In the genomic region with DNA sequence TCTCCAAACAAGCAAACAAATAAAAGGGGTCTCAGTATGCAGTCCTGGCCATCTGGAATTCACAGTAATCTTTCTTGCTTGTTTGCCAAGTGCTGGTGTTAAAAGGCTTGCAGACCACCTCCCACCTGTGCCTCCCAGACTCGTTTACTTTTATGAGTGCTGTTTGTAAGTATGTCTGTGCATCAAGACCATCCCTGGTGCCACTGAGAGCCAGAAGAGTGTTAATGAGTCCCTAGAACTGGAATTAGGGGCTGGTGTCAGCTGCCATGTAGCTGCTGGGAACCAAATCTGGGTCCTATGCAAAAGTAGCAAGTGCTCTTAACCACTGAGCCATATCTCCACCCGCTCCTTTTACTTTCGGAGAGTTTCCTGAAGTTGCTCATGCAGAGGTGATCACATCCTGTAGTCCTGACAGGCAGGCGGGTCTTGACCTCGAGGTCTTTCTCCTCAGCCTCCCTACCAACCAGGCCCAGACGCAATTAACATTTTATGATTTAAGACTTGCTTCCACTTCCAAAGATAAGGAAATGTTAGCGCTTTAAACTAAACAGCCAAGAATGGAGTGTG, we compare ENCODE assay signal across 8 mouse cellular contexts. TPM values are rescaled to one million over a fixed set of nuclear protein-coding genes. Genes with fewer than 3 reads are reported as not detected.
DNase-seq lines count a peak whose midpoint lies in the region; ATAC-seq and TF ChIP-seq lines count a peak whose summit lies in the region.

No protein-coding gene starts in this region.

- H3K9me3 ChIP-seq in kidney, embryonic 16.5 days (ENCODE audit: low read length), result no peaks in the 10 kb centered on the region
- H3K9me3 ChIP-seq in hindbrain, embryonic 13.5 days, result no peaks in the 10 kb centered on the region
- no peaks in the 10 kb centered on the region for H3K9me3 ChIP-seq in midbrain, embryonic 14.5 days (ENCODE audit: control insufficient read depth, low read length)

- peaks cover 42% of the 10 kb centered on the region for H3K36me3 ChIP-seq in kidney, embryonic 16.5 days (ENCODE audit: insufficient read depth, low read length)
- peaks cover 63% of the 10 kb centered on the region for H3K36me3 ChIP-seq in hindbrain, embryonic 13.5 days
- peaks cover 59% of the 10 kb centered on the region for H3K36me3 ChIP-seq in midbrain, embryonic 14.5 days (ENCODE audit: control insufficient read depth, insufficient read depth, low read length)

- no peak for DNase-seq in kidney, postnatal 36 days
- DNase-seq in midbrain, embryonic 14.5 days, result no peak
- no peak for DNase-seq in embryo, embryonic 10 days (ENCODE audit: low spot score)
- no peak for DNase-seq in yolk sac, embryonic 10.5 days (ENCODE audit: low spot score)
- no peak for DNase-seq in layer of hippocampus, adult 9-10 months (ENCODE audit: low spot score)

- TF ChIP-seq CTCF in bone marrow, adult 2 months (IDR thresholded peaks at IDR 0.05; ENCODE audit: control insufficient read depth, insufficient read depth, low read length), result no peak

- no peak for TF ChIP-seq POLR2A in bone marrow, adult 2 months (IDR thresholded peaks at IDR 0.05; ENCODE audit: borderline replicate concordance, control insufficient read depth, low read depth, low read length)

- H3K4me2 ChIP-seq in kidney, embryonic 16.5 days (replicated peaks; ENCODE audit: low read depth, low read length), result peak overlapping the region; percentile 71
- peak overlapping the region; percentile 75 for H3K4me2 ChIP-seq in hindbrain, embryonic 13.5 days
- peak overlapping the region; percentile 86 for H3K4me2 ChIP-seq in midbrain, embryonic 14.5 days (ENCODE audit: low read length)

- H3K27ac ChIP-seq in kidney, embryonic 16.5 days (ENCODE audit: low read length), result peak overlapping the region; percentile 94
- no peak overlapping the region for H3K27ac ChIP-seq in bone marrow, adult 2 months (ENCODE audit: control insufficient read depth, insufficient read depth, low read depth, low read length, poor library complexity)
- no peak overlapping the region for H3K27ac ChIP-seq in hindbrain, embryonic 13.5 days
- H3K27ac ChIP-seq in midbrain, embryonic 14.5 days (replicated peaks; ENCODE audit: low read depth, low read length), result peak overlapping the region; percentile 86; the same call in 1 of the 2 replicates

- peak overlapping the region; percentile 64 for H3K4me3 ChIP-seq in kidney, embryonic 16.5 days (ENCODE audit: low read length)
- peak overlapping the region; percentile 48 for H3K4me3 ChIP-seq in bone marrow, adult 2 months (replicated peaks; ENCODE audit: control insufficient read depth, low read depth, low read length)
- peak overlapping the region; percentile 64 for H3K4me3 ChIP-seq in hindbrain, embryonic 13.5 days
- H3K4me3 ChIP-seq in midbrain, embryonic 14.5 days (replicated peaks; ENCODE audit: low read depth, low read length), result peak overlapping the region; percentile 88

- ATAC-seq in kidney, embryonic 16.5 days (ENCODE audit: low FRiP score, low TSS enrichment), result no peak
- no peak for ATAC-seq in hindbrain, embryonic 13.5 days (ENCODE audit: low FRiP score)
- no peak for ATAC-seq in midbrain, embryonic 14.5 days (ENCODE audit: low FRiP score, low TSS enrichment)

- 4% methylated on average over 7 of the region's 7 CpGs for WGBS in kidney, embryonic 16.5 days
- 6% methylated on average over 7 of the region's 7 CpGs for WGBS in bone marrow, adult 2 months
- 16% methylated on average over 7 of the region's 7 CpGs for WGBS in hindbrain, embryonic 13.5 days
- 18% methylated on average over 7 of the region's 7 CpGs for WGBS in midbrain, embryonic 14.5 days

- H3K4me1 ChIP-seq in kidney, embryonic 16.5 days (ENCODE audit: insufficient read depth, low read length), result peaks cover 25% of the 10 kb centered on the region
- H3K4me1 ChIP-seq in bone marrow, adult 2 months (ENCODE audit: control insufficient read depth, insufficient read depth, low read length), result peaks cover 4% of the 10 kb centered on the region; the same call in 1 of the 2 replicates
- H3K4me1 ChIP-seq in hindbrain, embryonic 13.5 days (replicated peaks), result peaks cover 27% of the 10 kb centered on the region
- H3K4me1 ChIP-seq in midbrain, embryonic 14.5 days (ENCODE audit: control insufficient read depth, insufficient read depth, low read length), result peaks cover 18% of the 10 kb centered on the region

- peak overlapping the region; percentile 77 for H3K9ac ChIP-seq in kidney, embryonic 16.5 days (replicated peaks; ENCODE audit: low read length)
- H3K9ac ChIP-seq in hindbrain, embryonic 13.5 days, result peak overlapping the region; percentile 83
- H3K9ac ChIP-seq in midbrain, embryonic 14.5 days (replicated peaks; ENCODE audit: low read length), result peak overlapping the region; percentile 81

- H3K27me3 ChIP-seq in kidney, embryonic 16.5 days (ENCODE audit: insufficient read depth, low read length), result no peaks in the 10 kb centered on the region
- H3K27me3 ChIP-seq in hindbrain, embryonic 13.5 days, result no peaks in the 10 kb centered on the region
- H3K27me3 ChIP-seq in midbrain, embryonic 14.5 days (ENCODE audit: control insufficient read depth, insufficient read depth, low read length), result no peaks in the 10 kb centered on the region

RNA-seq across cellular contexts. Expression of gene Surf6, which starts 0.8 kb away (rescaled TPM):
- polyA plus RNA-seq in kidney, embryonic 16.5 days (2015; fragmentation: Nextera tagmentation; extraction: Ambion mirVana), result 34.2 and 34.7 TPM in 2 replicates
- 7.5 and 23.5 TPM in 2 replicates for polyA plus RNA-seq in bone marrow, adult 2 months (2011; ENCODE audit: insufficient read depth, insufficient read length, low replicate concordance, missing spikeins)
- polyA plus RNA-seq in hindbrain, embryonic 13.5 days (2015; fragmentation: Nextera tagmentation; extraction: Ambion mirVana), result 28.2 and 29.5 TPM in 2 replicates
- 16.6 and 20.4 TPM in 2 replicates for polyA plus RNA-seq in midbrain, embryonic 14.5 days (2014; fragmentation: Nextera tagmentation; extraction: Ambion mirVana)

RNA-seq across cellular contexts. Expression of gene Med22, which starts 8.6 kb away (rescaled TPM):
- 62.6 and 62.9 TPM in 2 replicates for polyA plus RNA-seq in kidney, embryonic 16.5 days (2015; fragmentation: Nextera tagmentation; extraction: Ambion mirVana)
- 13.0 and 13.1 TPM in 2 replicates for polyA plus RNA-seq in bone marrow, adult 2 months (2011; ENCODE audit: insufficient read depth, insufficient read length, low replicate concordance, missing spikeins)
- polyA plus RNA-seq in hindbrain, embryonic 13.5 days (2015; fragmentation: Nextera tagmentation; extraction: Ambion mirVana), result 139 and 140 TPM in 2 replicates
- polyA plus RNA-seq in midbrain, embryonic 14.5 days (2014; fragmentation: Nextera tagmentation; extraction: Ambion mirVana), result 135 and 139 TPM in 2 replicates

RNA-seq across cellular contexts. Expression of gene Rpl7a, which starts 8.6 kb away (rescaled TPM):
- 574 and 624 TPM in 2 replicates for polyA plus RNA-seq in kidney, embryonic 16.5 days (2015; fragmentation: Nextera tagmentation; extraction: Ambion mirVana)
- 161 and 199 TPM in 2 replicates for polyA plus RNA-seq in bone marrow, adult 2 months (2011; ENCODE audit: insufficient read depth, insufficient read length, low replicate concordance, missing spikeins)
- polyA plus RNA-seq in hindbrain, embryonic 13.5 days (2015; fragmentation: Nextera tagmentation; extraction: Ambion mirVana), result 506 and 509 TPM in 2 replicates
- polyA plus RNA-seq in midbrain, embryonic 14.5 days (2014; fragmentation: Nextera tagmentation; extraction: Ambion mirVana), result 522 and 541 TPM in 2 replicates

RNA-seq across cellular contexts. Expression of gene Surf2, which starts 14.2 kb away (rescaled TPM):
- polyA plus RNA-seq in kidney, embryonic 16.5 days (2015; fragmentation: Nextera tagmentation; extraction: Ambion mirVana), result 46.6 and 52.2 TPM in 2 replicates
- 17.7 and 36.9 TPM in 2 replicates for polyA plus RNA-seq in bone marrow, adult 2 months (2011; ENCODE audit: insufficient read depth, insufficient read length, low replicate concordance, missing spikeins)
- 55.7 and 56.0 TPM in 2 replicates for polyA plus RNA-seq in hindbrain, embryonic 13.5 days (2015; fragmentation: Nextera tagmentation; extraction: Ambion mirVana)
- polyA plus RNA-seq in midbrain, embryonic 14.5 days (2014; fragmentation: Nextera tagmentation; extraction: Ambion mirVana), result 48.7 and 59.9 TPM in 2 replicates

RNA-seq across cellular contexts. Expression of gene Surf1, which starts 14.4 kb away (rescaled TPM):
- polyA plus RNA-seq in kidney, embryonic 16.5 days (2015; fragmentation: Nextera tagmentation; extraction: Ambion mirVana), result 61.0 and 63.9 TPM in 2 replicates
- polyA plus RNA-seq in bone marrow, adult 2 months (2011; ENCODE audit: insufficient read depth, insufficient read length, low replicate concordance, missing spikeins), result 32.1 and 58.4 TPM in 2 replicates
- polyA plus RNA-seq in hindbrain, embryonic 13.5 days (2015; fragmentation: Nextera tagmentation; extraction: Ambion mirVana), result 77.4 and 85.5 TPM in 2 replicates
- 69.4 and 91.4 TPM in 2 replicates for polyA plus RNA-seq in midbrain, embryonic 14.5 days (2014; fragmentation: Nextera tagmentation; extraction: Ambion mirVana)

Comparison
In these comparisons a context has a peak if more than half of its experiments do, and no peak if none do; other contexts are left out.
1. H3K27ac ChIP-seq: peak in kidney, embryonic 16.5 days (single experiment) and midbrain, embryonic 14.5 days (single experiment); none in bone marrow, adult 2 months (single experiment) and hindbrain, embryonic 13.5 days (single experiment).
2. Peak in every context shown above with its lines, with median percentiles within 50 percentile points of each other: H3K4me2 ChIP-seq, H3K4me3 ChIP-seq and H3K9ac ChIP-seq.